In the genomic region with DNA sequence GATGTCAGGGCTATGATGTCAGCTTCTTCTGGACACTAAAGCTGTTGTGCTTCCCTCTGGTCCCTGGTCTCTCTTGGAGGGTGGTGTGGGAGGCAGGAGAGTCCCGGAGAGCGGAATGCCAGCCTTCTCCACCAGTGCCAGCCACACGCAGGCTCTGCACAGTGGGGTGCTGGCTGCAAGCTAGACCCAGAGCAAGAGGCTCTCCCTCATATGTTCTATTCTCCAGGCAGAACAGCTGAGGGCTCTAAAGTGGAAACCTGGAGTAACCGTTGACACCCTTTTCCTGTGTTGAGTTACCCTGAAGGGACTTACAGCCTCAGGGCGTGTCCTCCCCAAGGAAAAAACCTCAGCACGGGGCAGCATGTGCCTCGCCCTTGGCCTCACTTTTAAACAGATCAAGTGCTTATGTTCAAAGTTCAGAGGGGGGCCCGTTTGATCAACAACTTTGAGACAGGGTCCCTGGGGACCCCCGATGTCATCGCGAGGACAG, we compare ENCODE assay signal across 8 mouse cellular contexts. TPM values are rescaled to one million over a fixed set of nuclear protein-coding genes. Genes with fewer than 3 reads are reported as not detected.
DNase-seq lines count a peak whose midpoint lies in the region; ATAC-seq and TF ChIP-seq lines count a peak whose summit lies in the region.

No protein-coding gene starts in this region.

- TF ChIP-seq CTCF in kidney, adult 2 months (conservative IDR thresholded peaks at IDR 0.05; ENCODE audit: insufficient read depth, insufficient read length, low read depth, low read length) = no peak
- no peak for TF ChIP-seq CTCF in forebrain, postnatal 0 days (IDR thresholded peaks at IDR 0.05; ENCODE audit: low read depth)
- no peak for TF ChIP-seq CTCF in liver, postnatal 0 days (IDR thresholded peaks at IDR 0.05; ENCODE audit: low read depth)

- no peaks in the 10 kb centered on the region for H3K36me3 ChIP-seq in kidney, adult 2 months (ENCODE audit: control insufficient read depth, insufficient read depth, low read length)
- H3K36me3 ChIP-seq in forebrain, postnatal 0 days (ENCODE audit: insufficient read depth) = no peaks in the 10 kb centered on the region
- no peaks in the 10 kb centered on the region for H3K36me3 ChIP-seq in liver, postnatal 0 days (replicated peaks; ENCODE audit: insufficient read depth, low read length)

- H3K4me1 ChIP-seq in kidney, adult 2 months (ENCODE audit: control insufficient read depth, insufficient read depth, low read length) = peaks cover 34% of the 10 kb centered on the region
- H3K4me1 ChIP-seq in forebrain, postnatal 0 days (ENCODE audit: insufficient read depth) = peaks cover 6% of the 10 kb centered on the region
- H3K4me1 ChIP-seq in liver, postnatal 0 days (ENCODE audit: insufficient read depth) = peaks cover 53% of the 10 kb centered on the region

- H3K4me2 ChIP-seq in forebrain, postnatal 0 days (ENCODE audit: low read depth) = peak overlapping the region; percentile 100
- H3K4me2 ChIP-seq in liver, postnatal 0 days (ENCODE audit: low read depth, low read length) = peak overlapping the region; percentile 92

- H3K9ac ChIP-seq in forebrain, postnatal 0 days = peak overlapping the region; percentile 66
- peak overlapping the region; percentile 57 for H3K9ac ChIP-seq in liver, postnatal 0 days (replicated peaks)

- 0 out of 2 replicates have a peak, but pooled peaks have one; percentile 2 for ATAC-seq in forebrain, postnatal 0 days
- ATAC-seq in liver, postnatal 0 days = peak; percentile 9

- TF ChIP-seq POLR2A in kidney, adult 2 months (IDR thresholded peaks at IDR 0.05; ENCODE audit: low read depth, low read length) = no peak

- no peaks in the 10 kb centered on the region for H3K27me3 ChIP-seq in kidney, adult 2 months (replicated peaks; ENCODE audit: control insufficient read depth, insufficient read depth, low read length)
- no peaks in the 10 kb centered on the region for H3K27me3 ChIP-seq in forebrain, postnatal 0 days (ENCODE audit: insufficient read depth, low read length)
- no peaks in the 10 kb centered on the region for H3K27me3 ChIP-seq in liver, postnatal 0 days (ENCODE audit: insufficient read depth, low read length)

- DNase-seq in kidney, adult 2 months = no peak
- DNase-seq in kidney, postnatal 4 days = no peak
- peak; percentile 18 for DNase-seq in WW6 (ENCODE audit: low read depth, low spot score)
- DNase-seq in forebrain, postnatal 0 days = peak; percentile 10
- DNase-seq in liver, postnatal 0 days = no peak
- no peak for DNase-seq in urinary bladder, postnatal 36 days (ENCODE audit: low spot score in 2 of 2)
- no peak for DNase-seq in frontal cortex, adult 2 months (ENCODE audit: extremely low spot score in 1 of 2, low spot score in 1 of 2)
- DNase-seq in ovary, postnatal 36 days (ENCODE audit: low spot score) = no peak

- H3K27ac ChIP-seq in kidney, adult 2 months (ENCODE audit: insufficient read depth, low read depth, low read length) = peak overlapping the region; percentile 90
- no peak overlapping the region for H3K27ac ChIP-seq in forebrain, postnatal 0 days (ENCODE audit: low read depth, low read length)
- peak overlapping the region; percentile 95 for H3K27ac ChIP-seq in liver, postnatal 0 days (ENCODE audit: low read depth)

- H3K4me3 ChIP-seq in kidney, adult 2 months (ENCODE audit: insufficient read depth, low read depth, low read length) = 0 out of 2 replicates have a peak overlapping the region, but pooled peaks have one; percentile 3
- peak overlapping the region; percentile 74 for H3K4me3 ChIP-seq in forebrain, postnatal 0 days (ENCODE audit: low read depth, low read length)
- H3K4me3 ChIP-seq in liver, postnatal 0 days (ENCODE audit: low read depth, low read length) = peak overlapping the region; percentile 65; the same call in 1 of the 2 replicates

- H3K9me3 ChIP-seq in forebrain, postnatal 0 days (ENCODE audit: low read length) = no peaks in the 10 kb centered on the region
- H3K9me3 ChIP-seq in liver, postnatal 0 days (ENCODE audit: low read length) = no peaks in the 10 kb centered on the region

- no peak for TF ChIP-seq EP300 in liver, postnatal 0 days (IDR thresholded peaks at IDR 0.05; ENCODE audit: low read depth)

- 22% methylated on average over 11 of the region's 11 CpGs for WGBS in kidney, adult 2 months
- WGBS in forebrain, postnatal 0 days = 19% methylated on average over 11 of the region's 11 CpGs
- WGBS in liver, postnatal 0 days (ENCODE audit: insufficient replicate concordance) = 22% methylated on average over 11 of the region's 11 CpGs

RNA-seq across cellular contexts. Expression of gene Ninj1, which starts 0.4 kb away (rescaled TPM):
- 735 and 1,000 TPM in 2 replicates for polyA plus RNA-seq in kidney, adult 2 months (2012; rRNA removed)
- 16.5 and 28.6 TPM in 2 replicates for total RNA-seq in forebrain, postnatal 0 days (2014; rRNA removed)
- 37.0 and 43.1 TPM in 2 replicates for polyA plus RNA-seq in forebrain, postnatal 0 days (2015; fragmentation: Nextera tagmentation; extraction: Ambion mirVana)
- 106 and 118 TPM in 2 replicates for polyA plus RNA-seq in liver, postnatal 0 days (2015; fragmentation: Nextera tagmentation; extraction: Ambion mirVana)
- 56.2 and 61.8 TPM in 2 replicates for polyA plus RNA-seq in frontal cortex, adult 2 months (2012; rRNA removed)

RNA-seq across cellular contexts. Expression of gene Card19, which starts 29.0 kb away (rescaled TPM):
- polyA plus RNA-seq in kidney, adult 2 months (2012; rRNA removed) = 108 and 124 TPM in 2 replicates
- 14.9 and 15.8 TPM in 2 replicates for total RNA-seq in forebrain, postnatal 0 days (2014; rRNA removed)
- polyA plus RNA-seq in forebrain, postnatal 0 days (2015; fragmentation: Nextera tagmentation; extraction: Ambion mirVana) = 32.0 TPM in 2 replicates
- polyA plus RNA-seq in liver, postnatal 0 days (2015; fragmentation: Nextera tagmentation; extraction: Ambion mirVana) = 31.8 and 32.3 TPM in 2 replicates
- 30.4 and 33.8 TPM in 2 replicates for polyA plus RNA-seq in frontal cortex, adult 2 months (2012; rRNA removed)

RNA-seq across cellular contexts. Expression of gene Wnk2, which starts 39.0 kb away (rescaled TPM):
- polyA plus RNA-seq in kidney, adult 2 months (2012; rRNA removed) = 2.3 and 2.7 TPM in 2 replicates
- 35.2 and 46.6 TPM in 2 replicates for total RNA-seq in forebrain, postnatal 0 days (2014; rRNA removed)
- polyA plus RNA-seq in forebrain, postnatal 0 days (2015; fragmentation: Nextera tagmentation; extraction: Ambion mirVana) = 10.7 and 15.2 TPM in 2 replicates
- polyA plus RNA-seq in liver, postnatal 0 days (2015; fragmentation: Nextera tagmentation; extraction: Ambion mirVana) = 0.13 and 0.15 TPM in 2 replicates
- 64.8 and 67.4 TPM in 2 replicates for polyA plus RNA-seq in frontal cortex, adult 2 months (2012; rRNA removed)

Comparison
In these comparisons a context has a peak if more than half of its experiments do, and no peak if none do; other contexts are left out.
1. DNase-seq: peak in WW6 (single experiment) and forebrain, postnatal 0 days (single experiment); none in kidney, adult 2 months (single experiment), kidney, postnatal 4 days (0 of 2), liver, postnatal 0 days (single experiment), urinary bladder, postnatal 36 days (0 of 2), frontal cortex, adult 2 months (0 of 2) and ovary, postnatal 36 days (single experiment).
2. H3K4me3 ChIP-seq: peak in every context shown above with its lines; median percentile 74 in forebrain, postnatal 0 days; 65 in liver, postnatal 0 days; 3 in kidney, adult 2 months.